10 mouse cellular contexts compared by ENCODE assay signal in genomic region chr19:26718221-26718620, GRCm38 (mm10).
DNase-seq lines count a peak whose midpoint lies in the region; ATAC-seq and TF ChIP-seq lines count a peak whose summit lies in the region.
"Had no signal": no experiment of that assay in that cellular context is flagged by ENCODE, and none has a peak within 500 bp of the region (broad histone marks: within the 10 kb centered on the region; RNA-seq: fewer than 3 reads in every experiment).

No protein-coding gene starts in this region.

- no peak for ATAC-seq in midbrain, postnatal 0 days (ENCODE audit: low FRiP score)
- no peak for ATAC-seq in midbrain, embryonic 11.5 days (ENCODE audit: low FRiP score)
- ATAC-seq in erythroid progenitor cell, adult 5-6 weeks (replicated peaks; ENCODE audit: low FRiP score, poor library complexity, severe bottlenecking), result no peak

- H3K9ac ChIP-seq in midbrain, postnatal 0 days (replicated peaks; ENCODE audit: low read length, poor library complexity, severe bottlenecking), result no peak overlapping the region
- no peak overlapping the region for H3K9ac ChIP-seq in midbrain, embryonic 11.5 days (ENCODE audit: low read length)
- H3K9ac ChIP-seq: embryonic facial prominence, embryonic 15.5 days had no signal

- intact Hi-C loops in heart, postnatal 10 days (cut with DNase I), result loop anchor here (5.0 kb wide), 2 partner anchors 111 to 709 kb away; partner anchors contain the start of genes Pum3 and Smarca2
- intact Hi-C loops in left cerebral cortex, postnatal 14 days (cut with DNase I), result no loop called here

- TF ChIP-seq CTCF in midbrain, postnatal 0 days (IDR thresholded peaks at IDR 0.05), result peak; percentile 70

- no peak overlapping the region for H3K27ac ChIP-seq in midbrain, postnatal 0 days (ENCODE audit: low read depth, low read length)
- H3K27ac ChIP-seq in midbrain, embryonic 11.5 days (ENCODE audit: low read depth, low read length), result no peak overlapping the region
- H3K27ac ChIP-seq: embryonic facial prominence, embryonic 15.5 days; macrophage had no signal

- H3K4me2 ChIP-seq in midbrain, postnatal 0 days (ENCODE audit: low read depth, low read length, poor library complexity, severe bottlenecking), result no peak overlapping the region
- H3K4me2 ChIP-seq in midbrain, embryonic 11.5 days, result no peak overlapping the region
- H3K4me2 ChIP-seq: embryonic facial prominence, embryonic 15.5 days had no signal

- WGBS in midbrain, postnatal 0 days, result 43% methylated on average over 6 of the region's 6 CpGs
- WGBS in midbrain, embryonic 11.5 days, result 51% methylated on average over 6 of the region's 6 CpGs

- no peaks in the 10 kb centered on the region for H3K4me1 ChIP-seq in midbrain, postnatal 0 days (ENCODE audit: insufficient read depth, low read length)
- H3K4me1 ChIP-seq in midbrain, embryonic 11.5 days (ENCODE audit: control insufficient read depth, insufficient read depth, low read length), result peaks cover 4% of the 10 kb centered on the region; the same call in 1 of the 2 replicates

- peak; percentile 78 for DNase-seq in midbrain, postnatal 0 days (ENCODE audit: low spot score)
- DNase-seq in midbrain, embryonic 11.5 days (ENCODE audit: low spot score, missing footprints), result no peak
- peak; percentile 56 for DNase-seq in ZHBTc4 (ENCODE audit: low read depth, low spot score)
- peak; percentile 87 to 88 for DNase-seq in cerebellum, postnatal 14 days
- peak; percentile 84 to 88 for DNase-seq in heart, postnatal 10 days
- peak; percentile 47 to 57 for DNase-seq in left cerebral cortex, postnatal 14 days (ENCODE audit: low spot score in 2 of 2)
- DNase-seq in retina, postnatal 7 days (ENCODE audit: low read depth, low spot score), result peak; percentile 52

- 0 out of 2 replicates have a peak, but pooled peaks cover 2% of the 10 kb centered on the region for H3K36me3 ChIP-seq in midbrain, postnatal 0 days (ENCODE audit: insufficient read depth, low read length)
- H3K36me3 ChIP-seq in midbrain, embryonic 11.5 days (ENCODE audit: control insufficient read depth, insufficient read depth, low read length), result no peaks in the 10 kb centered on the region

- no peaks in the 10 kb centered on the region for H3K27me3 ChIP-seq in midbrain, postnatal 0 days (ENCODE audit: insufficient read depth, low read length)
- no peaks in the 10 kb centered on the region for H3K27me3 ChIP-seq in midbrain, embryonic 11.5 days (ENCODE audit: control insufficient read depth, insufficient read depth, low read length)
- H3K27me3 ChIP-seq: embryonic facial prominence, embryonic 15.5 days had no signal

- H3K9me3 ChIP-seq in midbrain, postnatal 0 days (ENCODE audit: low read length), result no peaks in the 10 kb centered on the region
- no peaks in the 10 kb centered on the region for H3K9me3 ChIP-seq in midbrain, embryonic 11.5 days (ENCODE audit: control insufficient read depth, low read length)
- H3K9me3 ChIP-seq: embryonic facial prominence, embryonic 15.5 days had no signal

- H3K4me3 ChIP-seq in midbrain, postnatal 0 days (ENCODE audit: low read depth, low read length), result no peak overlapping the region
- H3K4me3 ChIP-seq in midbrain, embryonic 11.5 days (ENCODE audit: low read depth, low read length), result no peak overlapping the region
- H3K4me3 ChIP-seq: embryonic facial prominence, embryonic 15.5 days had no signal
